Mouse (Mus musculus) retina, postnatal 1 day (tissue): ENCODE results near the gene Sall2.

ENCODE experiments used
- DNase-seq: peaks from one replicate; pipeline ENCODE4 v3.0.0-alpha.2; 2012

The Sall2 gene

DNA sequence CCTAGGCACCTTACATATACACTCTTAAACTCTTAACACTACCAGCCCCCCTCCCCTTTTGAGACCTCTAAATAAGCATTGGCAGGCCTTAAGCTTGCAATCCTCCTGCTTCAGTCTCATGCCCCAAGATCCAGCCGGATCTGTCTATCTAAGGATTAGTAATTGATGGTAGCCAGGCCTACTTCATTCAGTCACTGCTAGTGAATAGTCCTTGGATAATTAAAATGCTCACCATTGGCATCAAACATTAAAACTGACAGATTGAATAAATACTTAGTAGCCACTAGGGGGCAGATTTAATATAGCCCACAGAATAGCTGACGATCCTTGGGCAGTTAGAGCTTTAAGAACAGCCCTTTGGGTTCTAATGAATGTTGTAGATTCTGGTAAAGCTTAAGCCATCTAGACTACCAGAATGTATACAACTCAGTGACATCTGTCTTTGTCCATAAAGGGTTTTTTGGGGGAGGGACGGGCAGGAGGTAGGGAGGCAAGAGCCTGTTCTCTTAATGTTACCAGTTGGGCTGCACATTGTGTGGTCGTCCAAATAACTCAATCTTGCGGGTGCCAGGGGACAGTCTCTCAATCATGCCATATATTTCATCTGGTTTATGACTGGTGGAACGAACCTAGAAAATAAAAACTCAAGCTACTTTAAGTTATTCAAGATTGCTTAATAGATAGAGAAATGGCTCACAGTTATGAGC, 32.9 kb downstream of the Sall2 start:
- peak; percentile 68 for DNase-seq

GRCm38 (mm10) chr14:52284191-52284590, 44.4 kb downstream of the Sall2 start:
- no peak for DNase-seq

- no peak for DNase-seq
Observed at GRCm38 (mm10) chr14:52283629-52284028, 44.9 kb downstream of the Sall2 start.

GRCm38 (mm10) chr14:52279747-52280120, 48.8 kb downstream of the Sall2 start:
- DNase-seq, result no peak

DNA sequence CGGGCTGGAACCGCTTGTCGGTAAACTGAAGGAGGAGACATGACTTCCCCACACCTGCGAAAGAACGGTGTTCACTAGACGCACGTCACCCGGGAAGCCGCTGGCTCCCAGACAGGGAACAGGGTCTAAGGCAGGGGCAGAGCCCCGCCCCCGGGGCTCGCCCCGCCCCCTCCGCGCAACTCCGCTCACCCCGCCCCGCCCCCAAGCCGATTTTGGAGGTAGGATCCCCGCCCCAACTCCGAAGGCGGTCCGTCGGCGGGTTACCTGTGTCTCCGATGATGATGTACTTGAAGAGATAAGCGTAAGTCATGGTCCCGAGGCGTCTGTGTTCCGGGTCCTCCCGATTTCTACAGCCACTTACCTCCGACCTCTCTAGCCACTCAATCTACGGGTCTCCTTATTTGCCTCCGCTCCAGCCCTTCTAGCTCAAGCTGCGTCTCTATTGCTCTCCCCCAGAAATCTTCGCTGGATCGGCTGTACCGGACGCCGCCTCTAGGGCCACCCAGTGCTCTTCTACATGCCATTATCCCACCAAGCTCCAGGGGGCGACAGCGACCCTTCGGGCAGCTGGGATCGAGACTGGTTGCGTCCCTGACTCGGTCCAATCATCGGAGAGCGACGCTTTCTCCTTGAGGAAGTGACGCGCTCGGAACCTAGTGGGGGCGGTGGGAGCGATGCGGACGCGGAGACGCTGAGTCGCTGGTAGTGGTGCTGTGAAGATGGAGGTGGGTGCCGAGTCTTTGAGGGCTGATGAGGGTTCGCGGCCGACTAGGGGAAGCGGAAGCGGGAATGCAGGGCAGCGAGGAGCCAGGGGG, 49.4 kb downstream of the Sall2 start, which contains the start of the genes Tox4 and Rab2b:
Tox4 (plus strand) TSS at position 215 of the 815 bp plus-strand sequence.
Rab2b (minus strand) TSS at position 614 of the 815 bp plus-strand sequence.
- DNase-seq, result peak; percentile 100

DNA sequence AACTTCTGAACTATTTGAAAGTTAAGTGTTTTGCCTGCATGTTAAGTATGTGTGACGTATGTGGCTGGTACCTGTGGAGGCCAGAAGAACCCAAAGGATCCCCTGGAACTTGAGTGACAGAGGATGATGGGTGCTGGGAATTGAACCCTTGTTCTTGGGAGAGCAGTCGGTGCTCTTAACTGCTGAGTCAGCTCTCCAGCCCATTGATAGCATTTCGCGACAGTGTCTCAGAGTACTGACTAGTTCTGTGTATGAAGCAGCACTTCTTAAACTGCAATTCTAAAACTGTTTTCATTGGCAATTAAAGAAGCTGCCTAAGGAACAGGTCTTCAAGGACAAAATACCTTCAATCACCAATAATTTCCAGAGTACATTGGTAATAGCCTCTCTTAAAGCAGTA, 51.4 kb downstream of the Sall2 start:
- DNase-seq, result no peak

DNA sequence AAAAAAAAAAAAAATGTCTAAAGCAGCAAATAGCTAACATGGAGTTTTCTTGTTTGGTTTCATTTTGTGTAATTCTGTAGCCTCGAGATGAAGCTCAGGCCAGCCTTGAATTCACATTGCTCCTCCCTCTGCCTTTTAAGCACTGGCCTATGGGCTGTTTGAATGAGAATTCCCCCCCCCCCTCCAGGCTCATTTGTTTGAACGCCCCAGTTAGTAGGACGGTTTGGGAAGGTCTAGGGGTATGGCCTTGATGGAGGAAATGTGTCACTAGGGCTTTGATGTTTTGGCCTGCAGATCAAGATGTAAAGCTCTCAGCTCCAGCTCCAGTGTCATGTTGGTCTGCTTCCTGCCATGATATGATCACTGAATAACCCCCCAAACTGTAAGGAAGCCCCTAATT, 55.8 kb downstream of the Sall2 start:
- DNase-seq, result no peak
